Mouse (Mus musculus) testis, adult 2 months (tissue): Measurements from ENCODE around the gene Gm14406.
"Not testable (repeated sequence)": the region's sequence is repeated elsewhere in the genome, so short reads cannot be mapped to it uniquely, and the experiment has no call there.

ENCODE experiments used
- CTCF ChIP-seq: fragments of 200-500 bp; IDR thresholded peaks from 2 replicates; pipeline ENCODE4 v1.5.1; 2012; ENCODE audit warnings: low read depth, mild to moderate bottlenecking, inconsistent platforms, low read length, moderate library complexity; ENCODE audit not compliant: control insufficient read depth, insufficient read depth, insufficient replicate concordance
- POLR2A ChIP-seq: fragments of 200-500 bp; IDR thresholded peaks from 2 replicates; pipeline ENCODE4 v1.6.1; 2012; ENCODE audit warnings: low read depth, mild to moderate bottlenecking, inconsistent platforms, low read length, moderate library complexity; ENCODE audit not compliant: control insufficient read depth

DNA sequence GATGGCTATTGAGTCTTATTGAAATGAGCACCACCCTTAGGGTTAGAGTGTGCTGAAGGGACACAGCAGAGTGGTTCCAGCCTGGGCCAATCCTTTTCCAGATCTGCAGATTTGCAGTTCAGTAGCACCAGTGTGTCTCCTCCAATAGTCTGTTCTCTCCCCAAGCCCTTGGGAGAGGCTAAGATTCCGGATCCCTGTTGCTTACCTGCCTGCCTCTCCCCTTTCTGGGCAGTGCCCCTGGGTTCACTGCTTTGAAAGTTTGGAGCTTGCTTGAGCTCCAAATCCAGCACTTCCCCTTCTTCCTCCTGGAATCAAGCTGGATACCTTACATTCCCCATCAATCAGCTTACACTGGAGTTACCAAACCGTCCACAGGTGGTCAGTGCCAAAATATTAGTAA is 2.9 kb downstream of the Gm14406 start:
- not testable (repeated sequence) for TF ChIP-seq POLR2A, CTCF
